Mouse (Mus musculus) ES-E14 (cell line): ENCODE results near the gene Dclk1. TPM values are rescaled to one million over a fixed set of nuclear protein-coding genes. Genes with fewer than 3 reads are reported as not detected.

Source experiments
- DNase-seq: peaks from one replicate; pipeline ENCODE4 v3.0.0-alpha.2; 2013; ENCODE audit warnings: low read depth, low spot score
- H3K27ac ChIP-seq: 2 replicates; pipeline ENCODE4 v1.5.1; 2012; ENCODE audit warnings: low read depth, mild to moderate bottlenecking, low read length, moderate library complexity, mixed read lengths; ENCODE audit not compliant: poor library complexity, insufficient read depth, severe bottlenecking
- H3K36me3 ChIP-seq: 2 replicates; pipeline ENCODE4 v1.6.1; 2012; ENCODE audit warnings: mild to moderate bottlenecking, low read length, moderate library complexity, mixed read lengths; ENCODE audit not compliant: control insufficient read depth, poor library complexity, insufficient read depth, severe bottlenecking
- H3K4me1 ChIP-seq, 2 experiments: fragments of 150-350 bp in 1 of 2; sonication (generic) in 1 of 2; 2 replicates each; pipeline ENCODE4 v1.6.1; 2012; ENCODE audit warnings: low read length in 2 of 2, mild to moderate bottlenecking in 1 of 2, mixed read lengths in 1 of 2; ENCODE audit not compliant: control insufficient read depth in 2 of 2, insufficient read depth in 2 of 2, poor library complexity in 1 of 2
- H3K4me3 ChIP-seq, 2 experiments: fragments of 150-350 bp in 1 of 2; sonication (generic) in 1 of 2; 2 replicates each; pipeline ENCODE4 v1.5.1; 2012; ENCODE audit warnings: low read length in 2 of 2, low read depth in 1 of 2, mild to moderate bottlenecking in 1 of 2, mixed read lengths in 1 of 2; ENCODE audit not compliant: insufficient read depth in 1 of 2, poor library complexity in 1 of 2, severe bottlenecking in 1 of 2
- H3K9ac ChIP-seq: 2 replicates; pipeline ENCODE4 v1.6.1; 2012; ENCODE audit warnings: low read depth, mild to moderate bottlenecking, low read length, mixed read lengths; ENCODE audit not compliant: poor library complexity, insufficient read depth, severe bottlenecking
- H3K9me3 ChIP-seq: fragments of 150-350 bp; sonication (generic); 2 replicates; pipeline ENCODE4 v1.6.1; 2012; ENCODE audit warnings: low read depth, mild to moderate bottlenecking, low read length; ENCODE audit not compliant: control insufficient read depth, insufficient read depth
- CHD2 ChIP-seq: IDR thresholded peaks from 2 replicates; pipeline ENCODE4 v1.6.1; 2014; ENCODE audit warnings: mild to moderate bottlenecking, low read depth, low read length, inconsistent platforms
- HCFC1 ChIP-seq: IDR thresholded peaks from 2 replicates; pipeline ENCODE4 v1.6.1; 2012; ENCODE audit warnings: low read length, inconsistent platforms, borderline replicate concordance; ENCODE audit not compliant: insufficient read depth
- MAFK ChIP-seq: IDR thresholded peaks from 2 replicates; pipeline ENCODE4 v1.6.1; 2014; ENCODE audit warnings: mild to moderate bottlenecking, low read depth, low read length, inconsistent platforms; ENCODE audit not compliant: insufficient read depth
- ZC3H11A ChIP-seq: IDR thresholded peaks from 2 replicates; pipeline ENCODE4 v1.6.1; 2012; ENCODE audit warnings: low read depth, mild to moderate bottlenecking, inconsistent platforms, low read length, borderline replicate concordance
- ZNF384 ChIP-seq: IDR thresholded peaks from 2 replicates; pipeline ENCODE4 v1.6.1; 2012; ENCODE audit warnings: low read depth, low read length, inconsistent platforms
- in situ Hi-C, 2 experiments: fragments of 600-800 bp; cut with MboI; formaldehyde crosslinking; loops; one replicate each; pipeline ENCODE4 v1.15.1; 2025; ENCODE audit warnings: low sequenced_read_pairs in 2 of 2, inconsistent platforms in 1 of 2; ENCODE audit not compliant: unreplicated experiment in 2 of 2
- total RNA-seq: library from RNA; depleted of rRNA; stranded (reverse); fragments of 300-350 nt; gene quantifications from 2 replicates; pipeline ENCODE4 v1.2.3, GENCODE M21; 2012

Dclk1 gene
- total RNA-seq, 1 experiment, result 1.7 TPM

DNA sequence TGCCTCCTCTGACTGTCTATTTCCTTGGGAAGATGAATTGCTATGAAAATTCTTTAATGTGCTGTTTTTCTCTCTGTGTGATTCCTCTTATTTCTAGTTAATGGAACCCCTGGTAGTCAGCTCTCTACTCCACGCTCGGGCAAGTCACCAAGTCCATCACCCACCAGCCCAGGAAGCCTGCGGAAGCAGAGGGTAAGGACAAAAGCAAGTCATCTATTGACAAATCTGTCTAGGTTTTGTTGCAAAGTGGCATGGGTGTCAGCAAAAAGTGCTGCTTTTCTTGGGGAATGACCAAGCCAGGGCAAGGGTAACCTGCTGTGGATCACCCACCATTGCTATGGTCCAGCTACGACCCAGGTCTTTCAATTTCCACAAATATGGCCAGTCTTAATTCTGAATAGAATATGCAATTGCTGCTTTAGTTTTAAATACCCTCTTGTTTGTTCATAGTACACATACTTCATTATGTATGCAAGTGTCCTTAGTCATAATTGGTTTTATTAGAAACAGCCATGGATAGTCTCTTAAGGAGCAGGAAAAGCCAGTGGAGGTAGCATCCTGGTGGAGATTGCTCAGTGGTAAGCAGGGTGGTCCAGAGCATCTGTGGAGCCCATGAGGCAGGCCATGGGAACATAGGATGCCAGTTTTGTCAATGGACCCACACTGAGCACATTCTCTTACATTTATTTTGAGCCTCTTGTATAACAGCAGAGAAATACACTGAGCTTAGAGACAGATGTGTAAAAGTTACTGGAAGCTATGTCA, 220.9 kb downstream of the Dclk1 start:
- no peak overlapping the region for H3K27ac ChIP-seq
- no peak for DNase-seq
- no peaks in the 10 kb centered on the region for H3K9me3 ChIP-seq
- H3K36me3 ChIP-seq, result no peaks in the 10 kb centered on the region
- H3K9ac ChIP-seq, result no peak overlapping the region
- no peak for TF ChIP-seq MAFK
- TF ChIP-seq CHD2, result no peak
- no peak for TF ChIP-seq ZC3H11A
- no peak for TF ChIP-seq ZNF384
- TF ChIP-seq HCFC1, result no peak
- in situ Hi-C loops, result no loop called here
- H3K4me1 ChIP-seq, result no peaks in the 10 kb centered on the region
- no peak overlapping the region for H3K4me3 ChIP-seq

DNA sequence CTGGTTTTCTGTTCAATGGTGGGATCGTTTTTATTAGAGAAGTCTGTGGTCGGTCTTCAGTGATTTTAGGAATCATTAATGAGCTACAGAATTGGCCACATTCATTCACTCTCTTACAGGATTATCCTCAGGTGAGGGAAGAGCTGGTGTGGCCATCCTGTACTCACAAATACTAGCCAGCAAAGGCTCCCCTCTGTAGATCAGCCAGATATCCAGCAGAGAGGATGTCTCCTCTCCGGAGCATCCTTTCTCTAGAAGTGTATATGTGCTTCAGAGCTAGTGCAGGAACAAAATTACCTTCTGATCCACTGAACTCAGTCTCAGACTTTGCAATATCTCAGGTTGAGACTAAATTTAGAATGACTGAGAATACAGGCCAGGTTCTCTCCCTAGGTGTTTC, 222.1 kb downstream of the Dclk1 start:
- no peaks in the 10 kb centered on the region for H3K36me3 ChIP-seq
- no peak overlapping the region for H3K9ac ChIP-seq
- no peak for TF ChIP-seq ZNF384
- TF ChIP-seq CHD2, result no peak
- TF ChIP-seq MAFK, result no peak
- TF ChIP-seq ZC3H11A, result no peak
- no peak for TF ChIP-seq HCFC1
- DNase-seq, result no peak
- no peaks in the 10 kb centered on the region for H3K9me3 ChIP-seq
- no peak overlapping the region for H3K4me3 ChIP-seq
- in situ Hi-C loops, result no loop called here
- H3K4me1 ChIP-seq, result no peaks in the 10 kb centered on the region
- no peak overlapping the region for H3K27ac ChIP-seq

- H3K27ac ChIP-seq, result no peak overlapping the region
- no peak for TF ChIP-seq ZNF384
- TF ChIP-seq MAFK, result no peak
- TF ChIP-seq HCFC1, result no peak
- no peaks in the 10 kb centered on the region for H3K4me1 ChIP-seq
Observed at GRCm38 (mm10) chr3:55465785-55466184, 223.6 kb downstream of the Dclk1 start.

GRCm38 (mm10) chr3:55466348-55466747, 224.2 kb downstream of the Dclk1 start:
- no peak overlapping the region for H3K9ac ChIP-seq
- TF ChIP-seq CHD2 (no peak), ZC3H11A (no peak), ZNF384 (no peak), MAFK (no peak), HCFC1 (no peak)
- no peak overlapping the region for H3K4me3 ChIP-seq
- DNase-seq, result no peak
- in situ Hi-C loops, result no loop called here
- H3K4me1 ChIP-seq, result no peaks in the 10 kb centered on the region
- no peaks in the 10 kb centered on the region for H3K36me3 ChIP-seq
- no peaks in the 10 kb centered on the region for H3K9me3 ChIP-seq
- H3K27ac ChIP-seq, result no peak overlapping the region

More at GRCm38 (mm10) chr3:55465785-55466184, 223.6 kb downstream of the Dclk1 start:
- H3K9ac ChIP-seq, result no peak overlapping the region
- H3K9me3 ChIP-seq, result no peaks in the 10 kb centered on the region
- in situ Hi-C loops, result no loop called here
- no peaks in the 10 kb centered on the region for H3K36me3 ChIP-seq
- no peak overlapping the region for H3K4me3 ChIP-seq
- DNase-seq, result no peak

GRCm38 (mm10) chr3:55472110-55472509, 229.9 kb downstream of the Dclk1 start, which contains the start of gene Gm21954:
TSS of gene Gm21954 (minus strand) at chr3:55472210.
- Histone ChIP-seq H3K4me3 (no peak within 1 kb of the TSS), H3K27ac (no peak within 1 kb of the TSS), H3K9ac (no peak within 1 kb of the TSS), H3K9me3 (no peaks in the 10 kb centered on the region), H3K36me3 (no peaks in the 10 kb centered on the region), H3K4me1 (no peaks in the 10 kb centered on the region)
- no peak for TF ChIP-seq ZC3H11A
- no peak for TF ChIP-seq CHD2
- no peak for TF ChIP-seq HCFC1
- TF ChIP-seq ZNF384, result no peak
- no peak for TF ChIP-seq MAFK
- in situ Hi-C loops, result no loop called here
- no peak for DNase-seq
